Mouse (Mus musculus) hindbrain, embryonic 12.5 days (tissue): ENCODE measurements around the gene Olfr710. TPM values are rescaled to one million over a fixed set of nuclear protein-coding genes. Genes with fewer than 3 reads are reported as not detected.
"Not testable (repeated sequence)": the region's sequence is repeated elsewhere in the genome, so short reads cannot be mapped to it uniquely, and the experiment has no call there.

ENCODE experiments used
- ATAC-seq: fragments of 200-750 bp; cut with Nextera tagmentation; 2 replicates; pipeline ENCODE4 v1.8.0; 2017; ENCODE audit warnings: moderate TSS enrichment; ENCODE audit not compliant: low FRiP score
- H3K27ac ChIP-seq: fragments of 300-500 bp; sonication (generic); 2 replicates; pipeline ENCODE4 v1.5.1; 2016; ENCODE audit warnings: mild to moderate bottlenecking
- H3K27me3 ChIP-seq: fragments of 300-500 bp; sonication (generic); 2 replicates; pipeline ENCODE4 v1.6.1; 2016; ENCODE audit warnings: mild to moderate bottlenecking
- H3K36me3 ChIP-seq: fragments of 300-500 bp; sonication (generic); 2 replicates; pipeline ENCODE4 v1.6.1; 2016; ENCODE audit warnings: mild to moderate bottlenecking
- H3K4me1 ChIP-seq: fragments of 300-500 bp; sonication (generic); 2 replicates; pipeline ENCODE4 v1.6.1; 2016
- H3K4me2 ChIP-seq: fragments of 300-500 bp; sonication (generic); replicated peaks from 2 replicates; pipeline ENCODE4 v1.6.1; 2016; ENCODE audit warnings: mild to moderate bottlenecking
- H3K4me3 ChIP-seq: fragments of 300-500 bp; sonication (generic); 2 replicates; pipeline ENCODE4 v1.5.1; 2016; ENCODE audit warnings: mild to moderate bottlenecking
- H3K9ac ChIP-seq: fragments of 300-500 bp; sonication (generic); 2 replicates; pipeline ENCODE4 v1.6.1; 2016; ENCODE audit warnings: mild to moderate bottlenecking, moderate library complexity
- H3K9me3 ChIP-seq: fragments of 300-500 bp; sonication (generic); replicated peaks from 2 replicates; pipeline ENCODE4 v1.6.1; 2016; ENCODE audit warnings: mild to moderate bottlenecking
- WGBS: fragments of 180-500 bp; shearing (Covaris S2); methylation state at CpG from one replicate; pipeline ENCODE4 v1.1.7; 2016; 5-methylcytosine and 5-hydroxymethylcytosine counted together
- polyA plus RNA-seq: library from polyadenylated mRNA; unstranded; fragments of >200 nt; fragmentation: Nextera tagmentation; extraction: Ambion mirVana; gene quantifications from 2 replicates; pipeline ENCODE4 v1.2.1, GENCODE M21; 2016

Olfr710 gene
- not detected in 2 replicates for polyA plus RNA-seq

DNA sequence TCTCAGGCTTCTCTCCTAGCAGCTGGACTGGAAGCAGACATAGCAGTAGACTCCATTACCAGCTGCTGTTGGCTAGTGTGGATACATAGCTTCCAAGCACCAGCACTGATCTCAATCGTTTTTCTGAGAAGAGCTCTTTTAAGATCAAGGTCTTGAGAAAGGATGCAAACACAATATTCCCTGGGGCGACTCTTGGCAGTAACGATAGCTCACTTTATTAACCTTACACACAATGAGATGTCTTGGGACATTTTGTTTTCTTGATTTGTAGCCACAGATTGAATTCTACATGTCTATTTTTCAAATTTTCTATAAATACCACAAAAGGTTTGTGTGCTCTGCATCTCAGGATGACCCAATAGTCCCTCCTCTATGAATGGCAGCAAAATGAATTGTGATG, at the start of gene Olfr710:
TSS of gene Olfr710 (minus strand) at position 101 of the 400 bp plus-strand sequence.
- Histone ChIP-seq H3K4me3 (no peak within 1 kb of the TSS), H3K9me3 (no peaks in the 10 kb centered on the region), H3K9ac (no peak within 1 kb of the TSS), H3K27me3 (no peaks in the 10 kb centered on the region), H3K27ac (no peak within 1 kb of the TSS), H3K36me3 (no peaks in the 10 kb centered on the region), H3K4me1 (no peaks in the 10 kb centered on the region), H3K4me2 (no peak within 1 kb of the TSS)
- 80% methylated on average over 3 of the region's 3 CpGs for WGBS
- no peak for ATAC-seq

DNA sequence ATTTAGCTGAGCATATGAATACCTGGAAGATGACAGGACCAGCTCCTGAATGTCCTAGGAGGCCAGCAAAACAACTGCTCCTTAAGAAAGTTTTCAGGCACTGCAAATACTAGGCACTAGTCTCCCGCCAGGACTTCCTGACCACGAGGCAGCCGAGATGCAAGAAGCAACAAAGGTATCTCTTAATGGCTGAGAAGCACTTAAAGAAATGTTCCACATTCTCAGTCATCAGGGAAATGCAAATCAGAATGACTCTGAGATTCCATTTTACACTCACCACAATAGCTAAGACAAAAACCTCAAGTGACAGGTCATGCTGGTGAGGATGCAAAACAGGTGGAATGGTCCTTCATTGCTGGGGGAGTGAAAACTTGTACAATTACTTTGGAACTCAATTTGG, 37.1 kb upstream of the Olfr710 start:
- no peak overlapping the region for H3K4me3 ChIP-seq
- H3K27me3 ChIP-seq = no peaks in the 10 kb centered on the region
- WGBS = 85% methylated on average over 3 of the region's 3 CpGs
- H3K4me1 ChIP-seq = no peaks in the 10 kb centered on the region
- H3K4me2 ChIP-seq = no peak overlapping the region
- no peaks in the 10 kb centered on the region; the same call in 1 of the 2 replicates for H3K9me3 ChIP-seq
- H3K27ac ChIP-seq = no peak overlapping the region
- no peak overlapping the region for H3K9ac ChIP-seq
- no peak for ATAC-seq
- H3K36me3 ChIP-seq = no peaks in the 10 kb centered on the region

DNA sequence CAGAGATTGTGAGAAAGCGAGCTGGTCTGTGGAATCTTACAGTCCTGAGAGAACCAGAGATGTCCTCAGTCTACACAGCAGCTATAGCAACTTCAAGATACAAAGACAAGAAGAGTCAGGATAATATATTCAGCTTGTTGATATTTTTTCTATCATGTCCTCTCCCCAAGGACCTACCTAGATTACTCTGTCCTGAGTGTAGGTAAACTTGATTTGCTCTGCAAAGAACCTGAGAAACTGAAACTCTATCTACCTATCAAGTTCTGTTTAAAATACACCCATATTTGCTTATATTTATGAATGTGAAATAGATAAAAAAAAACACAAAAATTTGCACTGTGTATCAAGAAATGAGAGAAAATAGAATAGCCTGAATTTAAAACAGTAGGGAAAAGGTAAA, 27.2 kb upstream of the Olfr710 start, which contains the start of gene Olfr711:
TSS of gene Olfr711 (minus strand) at position 101 of the 400 bp plus-strand sequence.
- Histone ChIP-seq H3K36me3 (no peaks in the 10 kb centered on the region), H3K4me1 (no peaks in the 10 kb centered on the region), H3K9me3 (no peaks in the 10 kb centered on the region), H3K27me3 (no peaks in the 10 kb centered on the region), H3K9ac (no peak within 1 kb of the TSS), H3K4me2 (no peak within 1 kb of the TSS), H3K27ac (no peak within 1 kb of the TSS), H3K4me3 (no peak within 1 kb of the TSS)
- WGBS = 71% methylated on average over 1 of the region's 1 CpGs
- no peak for ATAC-seq

DNA sequence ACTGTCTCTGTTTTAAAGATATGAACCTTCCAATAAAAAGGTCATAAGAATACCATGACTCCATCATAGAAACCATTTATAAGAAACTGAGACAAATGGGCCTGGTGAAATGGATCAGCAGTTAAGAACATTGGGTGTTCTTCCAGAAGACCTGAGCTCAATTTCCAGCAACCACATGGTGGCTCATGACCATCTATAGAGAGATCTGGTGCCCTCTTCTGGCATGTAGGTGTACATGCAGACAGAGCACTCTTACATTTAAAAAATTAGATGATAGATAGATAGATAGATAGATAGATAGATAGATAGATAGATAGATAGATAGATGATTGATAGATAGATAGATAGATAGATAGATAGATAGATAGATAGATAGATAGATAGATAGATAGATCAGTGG, 19.4 kb upstream of the Olfr710 start:
- not testable (repeated sequence) for H3K9me3 ChIP-seq, H3K36me3 ChIP-seq, H3K4me2 ChIP-seq, H3K27ac ChIP-seq, H3K4me3 ChIP-seq, H3K4me1 ChIP-seq, ATAC-seq, H3K9ac ChIP-seq, H3K27me3 ChIP-seq

DNA sequence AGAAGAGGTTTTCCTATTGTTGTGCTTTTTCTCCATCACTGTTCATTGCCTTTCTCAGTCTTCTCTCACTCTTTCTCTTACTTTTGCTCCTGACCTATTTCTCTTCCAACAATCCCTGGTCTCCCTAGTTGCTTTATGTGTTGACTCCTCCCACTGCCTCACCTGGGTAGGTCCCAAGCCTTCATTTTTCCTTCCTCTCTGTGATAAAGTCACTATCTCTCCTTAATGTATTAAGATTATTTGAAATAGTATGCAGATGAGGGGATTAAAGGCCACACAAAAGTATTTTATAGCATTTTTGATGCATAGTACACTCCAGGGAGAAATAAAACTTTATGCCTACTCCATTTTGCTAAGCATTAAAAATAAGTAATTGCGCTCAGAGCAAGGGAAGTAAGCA, 15.7 kb upstream of the Olfr710 start, which contains the start of gene Olfr6:
TSS of gene Olfr6 (minus strand) at position 101 of the 400 bp plus-strand sequence.
- ATAC-seq = no peak
- 83% methylated on average over 1 of the region's 1 CpGs for WGBS
- Histone ChIP-seq H3K36me3 (no peaks in the 10 kb centered on the region), H3K4me3 (no peak within 1 kb of the TSS), H3K27ac (no peak within 1 kb of the TSS), H3K9me3 (no peaks in the 10 kb centered on the region), H3K4me1 (no peaks in the 10 kb centered on the region), H3K9ac (no peak within 1 kb of the TSS), H3K27me3 (no peaks in the 10 kb centered on the region), H3K4me2 (no peak within 1 kb of the TSS)

DNA sequence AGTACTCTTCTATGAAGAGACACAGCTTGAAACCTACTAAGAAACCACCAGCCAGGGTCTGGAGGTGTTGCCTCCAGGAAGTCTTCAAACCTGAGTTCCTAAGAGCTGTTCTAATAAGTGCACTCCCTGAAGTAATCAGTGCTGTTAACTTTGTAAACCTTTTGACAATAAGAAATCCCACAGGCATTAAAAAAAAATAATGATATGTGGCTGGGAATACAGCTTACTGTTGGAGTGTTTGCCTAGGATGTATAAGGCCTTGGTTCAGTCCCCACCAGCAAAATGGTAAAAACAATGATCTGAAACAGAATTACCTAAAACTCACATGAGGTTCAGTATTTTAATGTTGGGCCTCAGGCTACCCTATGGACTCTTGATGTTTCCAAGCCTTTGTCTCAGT, 16.0 kb downstream of the Olfr710 start, which contains the start of gene Olfr709-ps1:
TSS of gene Olfr709-ps1 (minus strand) at position 101 of the 400 bp plus-strand sequence.
- no peak for ATAC-seq
- no peak within 1 kb of the TSS for H3K27ac ChIP-seq
- no peaks in the 10 kb centered on the region for H3K27me3 ChIP-seq
- no peaks in the 10 kb centered on the region for H3K9me3 ChIP-seq
- no peaks in the 10 kb centered on the region for H3K4me1 ChIP-seq
- H3K4me3 ChIP-seq = no peak within 1 kb of the TSS
- H3K4me2 ChIP-seq = no peak within 1 kb of the TSS
- no peaks in the 10 kb centered on the region for H3K36me3 ChIP-seq
- no peak within 1 kb of the TSS for H3K9ac ChIP-seq

DNA sequence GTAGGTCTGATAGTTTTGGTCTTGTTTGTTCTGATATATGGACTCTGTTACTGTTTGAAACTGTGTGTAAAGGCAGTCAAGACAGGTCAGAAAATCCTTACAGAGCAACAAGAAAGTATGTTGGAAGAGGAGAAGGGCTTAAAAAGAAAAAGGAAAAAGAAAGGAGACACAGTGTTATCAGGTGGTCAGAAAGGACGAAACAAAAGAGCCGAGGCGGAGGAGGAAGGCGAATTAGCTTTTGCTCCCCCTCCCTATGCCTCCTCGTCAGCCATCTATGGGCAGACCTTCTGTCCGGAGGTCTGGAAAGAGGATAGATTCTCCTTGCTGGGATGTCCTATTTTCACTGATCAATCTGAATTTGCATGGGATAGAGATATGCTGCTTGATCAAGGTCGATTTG, 27.2 kb downstream of the Olfr710 start:
- ATAC-seq, H3K9ac ChIP-seq, H3K4me1 ChIP-seq, H3K27me3 ChIP-seq, H3K9me3 ChIP-seq, H3K4me3 ChIP-seq, H3K27ac ChIP-seq, H3K36me3 ChIP-seq, H3K4me2 ChIP-seq: not testable (repeated sequence)
- 89% methylated on average over 7 of the region's 7 CpGs for WGBS

DNA sequence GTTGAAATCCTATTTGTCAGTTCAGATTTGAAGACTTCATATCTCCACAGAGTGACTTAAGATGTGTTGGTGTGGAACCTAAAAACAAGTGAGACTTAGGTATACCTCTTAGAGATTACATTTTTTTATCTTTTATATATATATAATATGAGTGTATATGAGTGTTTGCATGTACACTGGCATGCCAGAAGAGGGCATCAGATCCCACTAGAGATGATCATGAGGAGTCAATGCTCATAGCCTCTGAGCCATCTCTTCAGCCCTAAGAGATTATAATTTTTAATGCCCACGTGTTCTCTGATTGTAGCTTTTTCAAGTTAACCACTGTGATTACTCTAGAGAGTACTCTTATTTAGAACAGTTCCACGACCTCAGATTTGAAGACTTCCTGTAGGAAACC, 40.4 kb downstream of the Olfr710 start, which contains the start of gene Olfr1532-ps1:
TSS of gene Olfr1532-ps1 (plus strand) at position 326 of the 400 bp plus-strand sequence.
- no peaks in the 10 kb centered on the region for H3K36me3 ChIP-seq
- no peak within 1 kb of the TSS for H3K27ac ChIP-seq
- no peak within 1 kb of the TSS for H3K4me3 ChIP-seq
- WGBS = 66% methylated on average over 2 of the region's 2 CpGs
- H3K4me1 ChIP-seq = no peaks in the 10 kb centered on the region
- H3K27me3 ChIP-seq = no peaks in the 10 kb centered on the region
- H3K4me2 ChIP-seq = no peak within 1 kb of the TSS
- H3K9me3 ChIP-seq = no peaks in the 10 kb centered on the region; the same call in 1 of the 2 replicates
- ATAC-seq = no peak
- H3K9ac ChIP-seq = no peak within 1 kb of the TSS

DNA sequence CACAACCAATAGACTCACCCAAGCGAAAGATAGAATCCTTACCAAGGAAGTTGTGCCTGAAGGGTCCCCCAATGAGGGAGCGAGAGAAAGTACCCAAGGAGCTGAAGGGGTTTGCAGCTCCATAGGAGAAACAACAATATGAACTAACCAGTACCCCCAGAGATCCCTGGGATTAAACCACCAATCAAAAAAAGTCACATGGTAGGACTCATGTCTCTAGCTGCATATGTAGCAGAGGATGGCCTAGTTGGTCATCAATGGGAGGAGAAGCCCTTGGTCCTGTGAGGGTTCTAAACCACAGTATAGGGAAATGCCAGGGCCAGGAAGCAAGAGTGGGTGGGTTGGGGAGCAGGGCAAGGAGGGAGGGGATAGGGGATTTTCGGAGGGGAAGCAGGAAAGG, 47.0 kb downstream of the Olfr710 start, which contains the start of gene Olfr707:
TSS of gene Olfr707 (minus strand) at position 101 of the 400 bp plus-strand sequence.
- not testable (repeated sequence) for H3K4me1 ChIP-seq, H3K9me3 ChIP-seq, H3K9ac ChIP-seq, ATAC-seq, H3K27me3 ChIP-seq, H3K4me3 ChIP-seq, H3K4me2 ChIP-seq, H3K27ac ChIP-seq, H3K36me3 ChIP-seq
- WGBS = 88% methylated on average over 3 of the region's 3 CpGs

Other genes starting within 250 kb of the Olfr710 start
- not detected in 2 replicates for gene Olfr695, start 231.9 kb downstream of the Olfr710 start, polyA plus RNA-seq
- not detected in 2 replicates for gene Olfr697, start 205.9 kb downstream of the Olfr710 start, polyA plus RNA-seq
- not detected in 2 replicates for gene Olfr698, start 192.9 kb downstream of the Olfr710 start, polyA plus RNA-seq
- gene Olfr699, start 155.1 kb downstream of the Olfr710 start, polyA plus RNA-seq = not detected in 2 replicates
- not detected in 2 replicates for gene Olfr700, start 139.5 kb downstream of the Olfr710 start, polyA plus RNA-seq
- gene Olfr701, start 134.2 kb downstream of the Olfr710 start, polyA plus RNA-seq = not detected in 2 replicates
- gene Olfr702, start 114.4 kb downstream of the Olfr710 start, polyA plus RNA-seq = not detected in 2 replicates
- not detected in 2 replicates for gene Olfr703, start 105.0 kb downstream of the Olfr710 start, polyA plus RNA-seq
- not detected in 2 replicates for gene Olfr704, start 85.1 kb downstream of the Olfr710 start, polyA plus RNA-seq
- not detected in 2 replicates for gene Olfr705, start 71.4 kb downstream of the Olfr710 start, polyA plus RNA-seq
- not detected in 2 replicates for gene Olfr706, start 60.1 kb downstream of the Olfr710 start, polyA plus RNA-seq
- not detected in 2 replicates for gene Olfr707, start 47.1 kb downstream of the Olfr710 start, polyA plus RNA-seq
- gene Olfr1532-ps1, start 40.3 kb downstream of the Olfr710 start, polyA plus RNA-seq = not detected in 2 replicates
- gene Olfr709-ps1, start 16.1 kb downstream of the Olfr710 start, polyA plus RNA-seq = not detected in 2 replicates
- not detected in 2 replicates for gene Olfr6, start 15.6 kb upstream of the Olfr710 start, polyA plus RNA-seq
- gene Olfr711, start 27.1 kb upstream of the Olfr710 start, polyA plus RNA-seq = not detected in 2 replicates
- gene Olfr2, start 57.8 kb upstream of the Olfr710 start, polyA plus RNA-seq = not detected in 2 replicates
- not detected in 2 replicates for gene Olfr713, start 82.9 kb upstream of the Olfr710 start, polyA plus RNA-seq
- gene Olfr714, start 122.7 kb upstream of the Olfr710 start, polyA plus RNA-seq = not detected in 2 replicates
- not detected in 2 replicates for gene Olfr17, start 144.9 kb upstream of the Olfr710 start, polyA plus RNA-seq
- not detected in 2 replicates for gene Olfr715b, start 162.1 kb upstream of the Olfr710 start, polyA plus RNA-seq
- gene Olfr715, start 182.8 kb upstream of the Olfr710 start, polyA plus RNA-seq = not detected in 2 replicates
- not detected in 2 replicates for gene Olfr716, start 190.0 kb upstream of the Olfr710 start, polyA plus RNA-seq
- gene Nlrp14, start 218.7 kb upstream of the Olfr710 start, polyA plus RNA-seq = not detected in 2 replicates